Mouse (Mus musculus): ENCODE data around the gene Slc13a2. TPM values are rescaled to one million over a fixed set of nuclear protein-coding genes. Genes with fewer than 3 reads are reported as not detected.

Slc13a2 gene
- not detected in 2 replicates for polyA plus RNA-seq (2011; ENCODE audit: insufficient read length, low read depth, missing spikeins)

- H3K4me1 ChIP-seq (ENCODE audit: control insufficient read depth, insufficient read depth, low read length): no peaks in the 10 kb centered on the region
- no peak within 1 kb of the TSS for H3K4me3 ChIP-seq (ENCODE audit: insufficient read depth, low read length)
- TF ChIP-seq CTCF (IDR thresholded peaks at IDR 0.05; ENCODE audit: borderline replicate concordance, insufficient read depth, low read length) (no peak), POLR2A (IDR thresholded peaks at IDR 0.05; ENCODE audit: low read depth, low read length) (no peak)
- H3K27ac ChIP-seq (ENCODE audit: insufficient read depth, low read length): no peak within 1 kb of the TSS
Measured at GRCm38 (mm10) chr11:78422055-78422819, at the start of gene Slc13a2. TSS of gene Slc13a2 (minus strand) at chr11:78422217.

GRCm38 (mm10) chr11:78471326-78472103 lies 49.5 kb upstream of the Slc13a2 start:
- no peak for TF ChIP-seq POLR2A (IDR thresholded peaks at IDR 0.05; ENCODE audit: low read depth, low read length)
- no peak for TF ChIP-seq CTCF (IDR thresholded peaks at IDR 0.05; ENCODE audit: borderline replicate concordance, insufficient read depth, low read length)
- H3K4me1 ChIP-seq (ENCODE audit: control insufficient read depth, insufficient read depth, low read length): no peaks in the 10 kb centered on the region
- no peak overlapping the region for H3K4me3 ChIP-seq (ENCODE audit: insufficient read depth, low read length)
- no peak overlapping the region for H3K27ac ChIP-seq (ENCODE audit: insufficient read depth, low read length)

- Histone ChIP-seq H3K4me3 (ENCODE audit: insufficient read depth, low read length) (no peak overlapping the region), H3K27ac (ENCODE audit: insufficient read depth, low read length) (no peak overlapping the region), H3K4me1 (ENCODE audit: control insufficient read depth, insufficient read depth, low read length) (peaks cover 3% of the 10 kb centered on the region; the same call in 1 of the 2 replicates)
- TF ChIP-seq CTCF (IDR thresholded peaks at IDR 0.05; ENCODE audit: borderline replicate concordance, insufficient read depth, low read length) (no peak), POLR2A (IDR thresholded peaks at IDR 0.05; ENCODE audit: low read depth, low read length) (no peak)
Measured at GRCm38 (mm10) chr11:78467932-78468331, 45.9 kb upstream of the Slc13a2 start.

GRCm38 (mm10) chr11:78467515-78467914 lies 45.5 kb upstream of the Slc13a2 start:
- H3K27ac ChIP-seq (ENCODE audit: insufficient read depth, low read length): no peak overlapping the region
- H3K4me3 ChIP-seq (ENCODE audit: insufficient read depth, low read length): no peak overlapping the region
- H3K4me1 ChIP-seq (ENCODE audit: control insufficient read depth, insufficient read depth, low read length): peaks cover 3% of the 10 kb centered on the region; the same call in 1 of the 2 replicates
- no peak for TF ChIP-seq CTCF (IDR thresholded peaks at IDR 0.05; ENCODE audit: borderline replicate concordance, insufficient read depth, low read length)
- no peak for TF ChIP-seq POLR2A (IDR thresholded peaks at IDR 0.05; ENCODE audit: low read depth, low read length)

DNA sequence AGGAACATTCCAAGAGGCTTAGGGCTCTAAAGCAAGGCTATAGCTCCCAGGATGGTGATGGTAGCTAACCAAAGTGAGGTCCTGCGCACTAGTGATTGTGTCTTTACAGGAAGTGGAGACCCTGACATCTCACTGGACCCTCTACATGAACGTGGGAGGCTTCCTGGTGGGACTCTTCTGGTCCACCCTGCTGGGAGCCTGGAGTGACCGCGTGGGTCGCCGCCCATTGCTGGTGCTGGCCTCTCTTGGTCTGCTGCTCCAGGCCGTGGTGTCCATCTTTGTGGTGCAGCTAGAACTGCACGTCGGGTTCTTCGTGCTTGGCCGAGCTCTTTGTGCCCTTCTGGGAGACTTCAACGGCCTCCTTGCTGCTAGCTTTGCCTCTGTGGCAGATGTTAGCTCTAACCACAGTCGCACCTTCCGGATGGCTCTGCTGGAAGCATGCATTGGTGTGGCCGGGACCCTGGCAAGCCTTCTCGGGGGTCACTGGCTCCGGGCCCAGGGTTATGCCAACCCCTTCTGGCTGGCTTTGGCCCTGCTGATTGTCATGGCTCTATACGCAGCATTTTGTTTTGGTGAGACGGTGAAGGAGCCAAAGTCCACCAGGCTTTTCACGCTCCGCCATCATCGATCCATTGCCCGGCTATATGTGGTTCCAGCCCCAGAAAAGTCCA lies 44.4 kb upstream of the Slc13a2 start:
- H3K4me3 ChIP-seq (ENCODE audit: insufficient read depth, low read length): peak overlapping the region; percentile 72
- TF ChIP-seq CTCF (IDR thresholded peaks at IDR 0.05; ENCODE audit: borderline replicate concordance, insufficient read depth, low read length) (no peak), POLR2A (IDR thresholded peaks at IDR 0.05; ENCODE audit: low read depth, low read length) (no peak)
- peaks cover 3% of the 10 kb centered on the region; the same call in 1 of the 2 replicates for H3K4me1 ChIP-seq (ENCODE audit: control insufficient read depth, insufficient read depth, low read length)
- H3K27ac ChIP-seq (ENCODE audit: insufficient read depth, low read length): no peak overlapping the region

DNA sequence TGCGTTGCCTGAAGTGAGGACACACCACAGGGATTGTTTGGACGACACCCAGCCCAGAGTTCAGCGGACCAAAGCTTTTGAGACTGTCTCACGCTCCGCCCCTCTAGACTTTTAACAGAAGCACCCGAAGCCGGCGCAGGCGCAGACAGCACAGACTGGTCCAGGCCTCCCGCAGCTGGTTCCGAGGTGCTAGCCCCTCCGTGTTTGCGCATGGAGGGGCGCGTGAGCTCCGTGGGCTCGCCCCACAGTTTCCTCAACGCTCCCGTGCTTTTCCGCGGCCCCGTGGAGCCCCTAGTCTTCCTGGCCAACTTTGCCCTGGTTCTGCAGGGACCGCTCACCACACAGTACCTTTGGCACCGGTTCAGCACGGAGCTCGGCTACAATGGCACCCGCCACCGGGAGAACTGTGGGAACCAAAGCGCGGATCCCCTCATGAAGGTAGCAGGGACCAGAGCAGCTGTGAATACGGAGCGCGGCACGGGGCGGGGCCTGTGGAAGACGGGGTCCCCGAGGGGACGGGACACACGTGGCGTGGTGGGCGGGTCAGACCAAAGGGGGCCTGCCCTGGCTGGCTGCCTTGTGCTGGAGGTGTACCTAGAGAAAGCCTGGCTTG lies 43.7 kb upstream of the Slc13a2 start, which contains the start of gene Slc46a1:
Gene Slc46a1, plus strand, starts transcription at position 130 of the 613 bp plus-strand sequence.
- Histone ChIP-seq H3K4me1 (ENCODE audit: control insufficient read depth, insufficient read depth, low read length) (peaks cover 3% of the 10 kb centered on the region; the same call in 1 of the 2 replicates), H3K4me3 (ENCODE audit: insufficient read depth, low read length) (peak within 1 kb of the TSS; percentile 72), H3K27ac (ENCODE audit: insufficient read depth, low read length) (peak within 1 kb of the TSS; percentile 62)
- TF ChIP-seq CTCF (IDR thresholded peaks at IDR 0.05; ENCODE audit: borderline replicate concordance, insufficient read depth, low read length) (no peak), POLR2A (IDR thresholded peaks at IDR 0.05; ENCODE audit: low read depth, low read length) (peak; percentile 64)

DNA sequence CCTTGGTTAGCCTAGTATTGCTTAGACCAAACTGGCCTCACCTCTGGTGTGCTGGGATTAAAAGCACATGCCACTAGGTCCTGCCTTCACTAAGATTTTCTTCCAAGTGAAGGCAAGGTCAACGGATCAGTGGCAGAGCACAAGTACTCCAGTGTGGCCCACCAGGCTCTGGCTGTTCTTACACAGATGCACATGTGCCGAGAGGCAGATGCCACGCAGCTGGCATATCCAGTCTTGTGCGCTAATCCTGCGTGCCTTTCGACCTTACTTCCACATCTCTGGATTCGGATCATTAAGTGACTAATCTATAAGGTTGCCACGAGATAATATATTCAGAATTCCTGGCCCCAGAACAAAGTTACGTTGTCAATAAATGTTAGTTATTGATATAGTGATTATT lies 43.1 kb upstream of the Slc13a2 start:
- Histone ChIP-seq H3K27ac (ENCODE audit: insufficient read depth, low read length) (no peak overlapping the region), H3K4me1 (ENCODE audit: control insufficient read depth, insufficient read depth, low read length) (peaks cover 3% of the 10 kb centered on the region; the same call in 1 of the 2 replicates), H3K4me3 (ENCODE audit: insufficient read depth, low read length) (no peak overlapping the region; the same call in 1 of the 2 replicates)
- no peak for TF ChIP-seq CTCF (IDR thresholded peaks at IDR 0.05; ENCODE audit: borderline replicate concordance, insufficient read depth, low read length)

- Histone ChIP-seq H3K4me3 (ENCODE audit: insufficient read depth, low read length) (no peak overlapping the region), H3K4me1 (ENCODE audit: control insufficient read depth, insufficient read depth, low read length) (peaks cover 3% of the 10 kb centered on the region; the same call in 1 of the 2 replicates), H3K27ac (ENCODE audit: insufficient read depth, low read length) (no peak overlapping the region)
- no peak for TF ChIP-seq POLR2A (IDR thresholded peaks at IDR 0.05; ENCODE audit: low read depth, low read length)
- no peak for TF ChIP-seq CTCF (IDR thresholded peaks at IDR 0.05; ENCODE audit: borderline replicate concordance, insufficient read depth, low read length)
Measured at GRCm38 (mm10) chr11:78463286-78464036, 41.4 kb upstream of the Slc13a2 start.

Measured in embryonic fibroblast, embryonic 13.5 days (primary cell).